Mouse (Mus musculus) embryonic facial prominence, embryonic 10.5 days (tissue): ENCODE measurements around the gene Rps13. TPM values are rescaled to one million over a fixed set of nuclear protein-coding genes. Genes with fewer than 3 reads are reported as not detected.
"Not testable (repeated sequence)": the region's sequence is repeated elsewhere in the genome, so short reads cannot be mapped to it uniquely, and the experiment has no call there.

Experiments used
- DNase-seq: peaks from one replicate; pipeline ENCODE4 v3.0.0-alpha.2; 2017; ENCODE audit warnings: low spot score
- H3K27ac ChIP-seq: fragments of 300-500 bp; sonication (generic); replicated peaks from 2 replicates; pipeline ENCODE4 v1.5.1; 2016; ENCODE audit warnings: mild to moderate bottlenecking
- H3K27me3 ChIP-seq: fragments of 300-500 bp; sonication (generic); replicated peaks from 2 replicates; pipeline ENCODE4 v1.6.1; 2016; ENCODE audit warnings: low read depth, mild to moderate bottlenecking; ENCODE audit not compliant: poor library complexity, severe bottlenecking
- H3K36me3 ChIP-seq: fragments of 300-500 bp; sonication (generic); replicated peaks from 2 replicates; pipeline ENCODE4 v1.6.1; 2016; ENCODE audit warnings: mild to moderate bottlenecking, moderate library complexity
- H3K4me1 ChIP-seq: fragments of 300-500 bp; sonication (generic); 2 replicates; pipeline ENCODE4 v1.6.1; 2016
- H3K4me3 ChIP-seq: fragments of 300-500 bp; sonication (generic); 2 replicates; pipeline ENCODE4 v1.5.1; 2016; ENCODE audit warnings: mild to moderate bottlenecking, moderate library complexity
- H3K9me3 ChIP-seq: fragments of 300-500 bp; sonication (generic); 2 replicates; pipeline ENCODE4 v1.6.1; 2016; ENCODE audit warnings: mild to moderate bottlenecking
- WGBS: fragments of 180-500 bp; shearing (Covaris S2); methylation state at CpG from one replicate; pipeline ENCODE4 v1.1.7; 2016; 5-methylcytosine and 5-hydroxymethylcytosine counted together
- polyA plus RNA-seq: library from polyadenylated mRNA; unstranded; fragments of >200 nt; fragmentation: Nextera tagmentation; extraction: Ambion mirVana; gene quantifications from 2 replicates; pipeline ENCODE4 v1.2.1, GENCODE M21; 2016

Gene Rps13
- 818 and 844 TPM in 2 replicates for polyA plus RNA-seq

GRCm38 (mm10) chr7:116333713-116334668, at the start of gene Rps13:
TSS of gene Rps13 (minus strand) at chr7:116334195.
- H3K27ac ChIP-seq: peak within 1 kb of the TSS; percentile 97
- WGBS: under 1% methylated on average over 78 of the region's 78 CpGs
- peak; percentile 98 for DNase-seq
- H3K27me3 ChIP-seq: no peaks in the 10 kb centered on the region
- peaks cover 23% of the 10 kb centered on the region for H3K4me1 ChIP-seq
- peak within 1 kb of the TSS; percentile 96 for H3K4me3 ChIP-seq
- H3K9me3 ChIP-seq: no peaks in the 10 kb centered on the region
- peaks cover 50% of the 10 kb centered on the region for H3K36me3 ChIP-seq

- not testable (repeated sequence) for DNase-seq, H3K4me1 ChIP-seq, H3K9me3 ChIP-seq, H3K27ac ChIP-seq, H3K4me3 ChIP-seq, H3K27me3 ChIP-seq
- 91% methylated on average over 6 of the region's 6 CpGs for WGBS
- peaks cover 64% of the 10 kb centered on the region for H3K36me3 ChIP-seq
These were observed 45.2 kb upstream of the Rps13 start for GRCm38 (mm10) chr7:116379181-116379580.

GRCm38 (mm10) chr7:116374284-116374683, 40.3 kb upstream of the Rps13 start:
- Histone ChIP-seq H3K4me1 (no peaks in the 10 kb centered on the region; the same call in 1 of the 2 replicates), H3K4me3 (no peak overlapping the region), H3K9me3 (no peaks in the 10 kb centered on the region), H3K27ac (no peak overlapping the region), H3K36me3 (peaks cover 67% of the 10 kb centered on the region), H3K27me3 (no peaks in the 10 kb centered on the region)
- 94% methylated on average over 1 of the region's 1 CpGs for WGBS
- no peak for DNase-seq

- H3K27me3 ChIP-seq: no peaks in the 10 kb centered on the region
- no peak overlapping the region for H3K27ac ChIP-seq
- DNase-seq: peak; percentile 60
- H3K9me3 ChIP-seq: no peaks in the 10 kb centered on the region
- H3K36me3 ChIP-seq: peaks cover 50% of the 10 kb centered on the region
- H3K4me3 ChIP-seq: no peak overlapping the region
- 43% methylated on average over 1 of the region's 1 CpGs for WGBS
- peaks cover 23% of the 10 kb centered on the region for H3K4me1 ChIP-seq
These were observed 2.2 kb upstream of the Rps13 start for GRCm38 (mm10) chr7:116336226-116336625.

- H3K36me3 ChIP-seq: peaks cover 50% of the 10 kb centered on the region
- no peaks in the 10 kb centered on the region for H3K27me3 ChIP-seq
- no peak overlapping the region for H3K27ac ChIP-seq
- H3K9me3 ChIP-seq: no peaks in the 10 kb centered on the region
- DNase-seq: no peak
- peaks cover 23% of the 10 kb centered on the region for H3K4me1 ChIP-seq
- H3K4me3 ChIP-seq: peak overlapping the region; percentile 96
- 85% methylated on average over 6 of the region's 6 CpGs for WGBS
These were observed 1.1 kb upstream of the Rps13 start for GRCm38 (mm10) chr7:116335133-116335532.

- no peak for DNase-seq
- WGBS: 24% methylated on average over 8 of the region's 8 CpGs
- Histone ChIP-seq H3K4me1 (peaks cover 23% of the 10 kb centered on the region), H3K4me3 (peak overlapping the region; percentile 96), H3K36me3 (peaks cover 50% of the 10 kb centered on the region), H3K9me3 (no peaks in the 10 kb centered on the region), H3K27ac (peak overlapping the region; percentile 97), H3K27me3 (no peaks in the 10 kb centered on the region)
These were observed 659 bp upstream of the Rps13 start for GRCm38 (mm10) chr7:116334669-116335038.

- H3K27ac ChIP-seq: no peak overlapping the region
- H3K4me3 ChIP-seq: no peak overlapping the region
- H3K27me3 ChIP-seq: no peaks in the 10 kb centered on the region
- no peak for DNase-seq
- H3K9me3 ChIP-seq: no peaks in the 10 kb centered on the region
- peaks cover 20% of the 10 kb centered on the region for H3K4me1 ChIP-seq
- 96% methylated on average over 2 of the region's 2 CpGs for WGBS
- H3K36me3 ChIP-seq: peaks cover 62% of the 10 kb centered on the region
These were observed 2.7 kb downstream of the Rps13 start for GRCm38 (mm10) chr7:116331246-116331645.

- Histone ChIP-seq H3K27ac (no peak overlapping the region), H3K4me1 (peaks cover 15% of the 10 kb centered on the region), H3K9me3 (no peaks in the 10 kb centered on the region), H3K4me3 (no peak overlapping the region), H3K27me3 (no peaks in the 10 kb centered on the region), H3K36me3 (peaks cover 59% of the 10 kb centered on the region)
- 91% methylated on average over 4 of the region's 4 CpGs for WGBS
- DNase-seq: no peak
These were observed 4.1 kb downstream of the Rps13 start for GRCm38 (mm10) chr7:116329858-116330257.

- no peak for DNase-seq
- 78% methylated on average over 7 of the region's 7 CpGs for WGBS
- Histone ChIP-seq H3K4me1 (peaks cover 10% of the 10 kb centered on the region), H3K4me3 (no peak overlapping the region), H3K27ac (no peak overlapping the region), H3K9me3 (no peaks in the 10 kb centered on the region), H3K36me3 (peaks cover 59% of the 10 kb centered on the region), H3K27me3 (no peaks in the 10 kb centered on the region)
These were observed 5.2 kb downstream of the Rps13 start for GRCm38 (mm10) chr7:116328777-116329176.

GRCm38 (mm10) chr7:116327901-116328300, 6.1 kb downstream of the Rps13 start:
- H3K4me1 ChIP-seq: peaks cover 11% of the 10 kb centered on the region
- no peak overlapping the region for H3K4me3 ChIP-seq
- no peak for DNase-seq
- 92% methylated on average over 5 of the region's 5 CpGs for WGBS
- H3K9me3 ChIP-seq: no peaks in the 10 kb centered on the region
- H3K36me3 ChIP-seq: peaks cover 57% of the 10 kb centered on the region
- no peak overlapping the region for H3K27ac ChIP-seq
- no peaks in the 10 kb centered on the region for H3K27me3 ChIP-seq

GRCm38 (mm10) chr7:116323331-116323964, 10.5 kb downstream of the Rps13 start:
- Histone ChIP-seq H3K4me1 (0 out of 2 replicates have a peak, but pooled peaks cover 3% of the 10 kb centered on the region), H3K27ac (no peak overlapping the region), H3K27me3 (no peaks in the 10 kb centered on the region), H3K9me3 (no peaks in the 10 kb centered on the region), H3K36me3 (peaks cover 13% of the 10 kb centered on the region), H3K4me3 (no peak overlapping the region)
- 32% methylated on average over 10 of the region's 10 CpGs for WGBS
- peak; percentile 81 for DNase-seq

- 8% methylated on average over 9 of the region's 9 CpGs for WGBS
- Histone ChIP-seq H3K4me3 (peak overlapping the region; percentile 39), H3K27me3 (peaks cover 28% of the 10 kb centered on the region), H3K36me3 (no peaks in the 10 kb centered on the region), H3K27ac (peak overlapping the region; percentile 65; the same call in 1 of the 2 replicates), H3K9me3 (no peaks in the 10 kb centered on the region), H3K4me1 (peaks cover 43% of the 10 kb centered on the region)
- DNase-seq: peak; percentile 66
These were observed 24.5 kb downstream of the Rps13 start for GRCm38 (mm10) chr7:116309456-116309855.
